Mouse (Mus musculus) stomach, postnatal 0 days (tissue): ENCODE results near the gene Col20a1. TPM values are rescaled to one million over a fixed set of nuclear protein-coding genes. Genes with fewer than 3 reads are reported as not detected.
A peak's percentile ranks its signal among the peaks of the same experiment; 100 is the strongest.

Source experiments
- ATAC-seq: fragments of 200-750 bp; cut with Nextera tagmentation; 2 replicates; pipeline ENCODE4 v1.8.0; 2017; ENCODE audit not compliant: low FRiP score, low TSS enrichment
- DNase-seq: peaks from one replicate; pipeline ENCODE4 v3.0.0-alpha.2; 2016; ENCODE audit warnings: low spot score
- H3K27ac ChIP-seq: fragments of 300-500 bp; sonication (generic); replicated peaks from 2 replicates; pipeline ENCODE4 v1.5.1; 2014; ENCODE audit warnings: mild to moderate bottlenecking, control low read depth
- H3K27me3 ChIP-seq: fragments of 300-500 bp; sonication (generic); 2 replicates; pipeline ENCODE4 v1.6.1; 2014; ENCODE audit warnings: low read length; ENCODE audit not compliant: control insufficient read depth, insufficient read depth
- H3K36me3 ChIP-seq: fragments of 300-500 bp; sonication (generic); 2 replicates; pipeline ENCODE4 v1.6.1; 2014; ENCODE audit warnings: low read length, mixed read lengths; ENCODE audit not compliant: control insufficient read depth, insufficient read depth
- H3K4me1 ChIP-seq: fragments of 300-500 bp; sonication (generic); replicated peaks from 2 replicates; pipeline ENCODE4 v1.6.1; 2014; ENCODE audit warnings: antibody characterized with exemption; ENCODE audit not compliant: control insufficient read depth, insufficient read depth
- H3K4me2 ChIP-seq: fragments of 300-500 bp; sonication (generic); replicated peaks from 2 replicates; pipeline ENCODE4 v1.6.1; 2014; ENCODE audit warnings: low read depth, mild to moderate bottlenecking, control low read depth, moderate library complexity
- H3K4me3 ChIP-seq: fragments of 300-500 bp; sonication (generic); 2 replicates; pipeline ENCODE4 v1.5.1; 2014; ENCODE audit warnings: low read depth, low read length, control low read depth
- H3K9ac ChIP-seq: fragments of 300-500 bp; sonication (generic); 2 replicates; pipeline ENCODE4 v1.6.1; 2014; ENCODE audit warnings: mild to moderate bottlenecking, low read length, control low read depth, mixed read lengths
- H3K9me3 ChIP-seq: fragments of 300-500 bp; sonication (generic); 2 replicates; pipeline ENCODE4 v1.6.1; 2016; ENCODE audit warnings: low read length; ENCODE audit not compliant: control insufficient read depth
- CTCF ChIP-seq: IDR thresholded peaks from 2 replicates; pipeline ENCODE4 v1.5.1; 2016; ENCODE audit warnings: antibody characterized with exemption, low read depth, mild to moderate bottlenecking, moderate library complexity
- EP300 ChIP-seq: optimal IDR thresholded peaks from 2 replicates; pipeline ENCODE3; 2016; ENCODE audit warnings: antibody characterized with exemption
- WGBS: fragments of 180-500 bp; shearing (Covaris S2); extraction: QIAGEN DNeasy Blood & Tissue Kit; methylation state at CpG from one replicate; pipeline ENCODE4 v1.1.7; 2014; 5-methylcytosine and 5-hydroxymethylcytosine counted together
- polyA plus RNA-seq: library from polyadenylated mRNA; unstranded; fragments of >200 nt; fragmentation: Nextera tagmentation; extraction: Ambion mirVana; gene quantifications from 2 replicates; pipeline ENCODE4 v1.2.1, GENCODE M21; 2015

Gene Col20a1
- polyA plus RNA-seq, 1 experiment from 2014 or later = 0.98 TPM

- TF ChIP-seq CTCF (no peak), EP300 (no peak)
- Histone ChIP-seq H3K27me3 (no peaks in the 10 kb centered on the region), H3K36me3 (no peaks in the 10 kb centered on the region), H3K4me3 (no peak overlapping the region), H3K9ac (no peak overlapping the region), H3K4me2 (no peak overlapping the region), H3K4me1 (no peaks in the 10 kb centered on the region), H3K9me3 (no peaks in the 10 kb centered on the region), H3K27ac (no peak overlapping the region)
- ATAC-seq = peak; percentile 23; the same call in 1 of the 2 replicates
- DNase-seq = no peak
- WGBS = 78% methylated on average over 5 of the region's 5 CpGs
Measured at GRCm38 (mm10) chr2:180987432-180988030, 1.2 kb downstream of the Col20a1 start.

DNA sequence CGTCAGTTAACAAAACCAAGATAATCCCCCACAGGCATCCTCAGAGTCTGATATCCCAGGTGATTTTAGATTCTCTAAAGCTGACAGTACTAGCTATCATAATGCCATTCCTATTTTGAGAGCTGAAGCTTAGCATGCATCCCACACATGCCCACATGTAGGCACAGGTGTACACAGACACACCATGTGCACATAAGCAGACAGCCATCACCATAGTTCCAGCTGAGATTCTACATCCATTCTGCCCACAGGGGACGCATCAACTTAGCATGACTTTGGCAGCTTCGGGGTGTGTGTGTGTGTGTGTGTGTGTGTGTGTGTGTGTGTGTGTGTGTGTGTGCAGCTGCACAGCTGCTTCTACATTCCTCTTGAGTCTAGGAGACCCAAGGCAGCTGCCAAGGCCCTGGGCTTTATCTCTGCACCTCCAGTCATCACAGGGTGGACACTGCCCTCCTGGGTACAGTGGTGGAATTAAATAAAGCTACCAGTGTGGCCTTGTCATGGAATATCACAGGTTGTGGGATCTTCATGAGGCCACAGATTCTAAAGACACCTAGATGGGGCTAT lies 2.1 kb downstream of the Col20a1 start:
- Histone ChIP-seq H3K9me3 (no peaks in the 10 kb centered on the region), H3K4me2 (no peak overlapping the region), H3K27ac (no peak overlapping the region), H3K4me1 (no peaks in the 10 kb centered on the region), H3K4me3 (no peak overlapping the region), H3K36me3 (no peaks in the 10 kb centered on the region), H3K9ac (no peak overlapping the region), H3K27me3 (no peaks in the 10 kb centered on the region)
- TF ChIP-seq CTCF = peak; percentile 44
- no peak for TF ChIP-seq EP300
- 43% methylated on average over 3 of the region's 3 CpGs for WGBS
- DNase-seq = peak; percentile 27
- no peak; the same call in 1 of the 2 replicates for ATAC-seq

- Histone ChIP-seq H3K9ac (no peak overlapping the region), H3K27ac (no peak overlapping the region), H3K4me3 (no peak overlapping the region), H3K27me3 (no peaks in the 10 kb centered on the region), H3K36me3 (no peaks in the 10 kb centered on the region), H3K4me2 (no peak overlapping the region), H3K4me1 (no peaks in the 10 kb centered on the region), H3K9me3 (no peaks in the 10 kb centered on the region)
- no peak for TF ChIP-seq CTCF
- no peak for TF ChIP-seq EP300
- no peak for DNase-seq
- ATAC-seq = no peak
- 76% methylated on average over 1 of the region's 1 CpGs for WGBS
Measured at GRCm38 (mm10) chr2:180988948-180989347, 2.6 kb downstream of the Col20a1 start.

DNA sequence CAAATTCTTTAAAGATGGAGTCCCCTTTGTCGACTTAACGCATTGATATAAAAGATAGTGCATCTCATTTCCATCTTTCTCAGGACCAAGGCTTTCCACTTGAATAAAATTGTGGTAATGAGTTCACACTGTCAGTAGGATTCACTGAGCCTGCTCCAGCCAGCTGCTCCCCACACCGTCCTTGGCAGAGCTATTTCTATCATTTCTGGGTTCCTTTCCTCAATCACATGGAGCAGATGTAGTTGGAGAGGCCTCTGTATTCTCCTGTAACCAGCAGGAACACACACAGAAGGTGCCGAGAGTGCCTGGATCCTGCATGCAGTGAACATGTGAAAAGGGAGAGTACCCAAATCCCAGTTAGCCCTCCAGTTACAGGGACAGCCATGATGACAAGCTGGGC lies 4.0 kb downstream of the Col20a1 start:
- no peak overlapping the region for H3K4me3 ChIP-seq
- 68% methylated on average over 4 of the region's 4 CpGs for WGBS
- no peak overlapping the region for H3K4me2 ChIP-seq
- no peaks in the 10 kb centered on the region for H3K4me1 ChIP-seq
- H3K9ac ChIP-seq = no peak overlapping the region
- ATAC-seq (no peak), DNase-seq (no peak)
- no peak for TF ChIP-seq EP300
- no peak for TF ChIP-seq CTCF
- no peak overlapping the region for H3K27ac ChIP-seq
- H3K27me3 ChIP-seq = no peaks in the 10 kb centered on the region
- no peaks in the 10 kb centered on the region for H3K9me3 ChIP-seq
- H3K36me3 ChIP-seq = no peaks in the 10 kb centered on the region

GRCm38 (mm10) chr2:180994360-180994759 lies 8.0 kb downstream of the Col20a1 start:
- H3K4me3 ChIP-seq = no peak overlapping the region
- no peaks in the 10 kb centered on the region for H3K36me3 ChIP-seq
- DNase-seq = no peak
- H3K4me2 ChIP-seq = no peak overlapping the region
- no peaks in the 10 kb centered on the region for H3K4me1 ChIP-seq
- H3K9me3 ChIP-seq = no peaks in the 10 kb centered on the region
- H3K27ac ChIP-seq = no peak overlapping the region
- no peaks in the 10 kb centered on the region for H3K27me3 ChIP-seq
- no peak overlapping the region for H3K9ac ChIP-seq
- no peak for ATAC-seq
- 67% methylated on average over 2 of the region's 2 CpGs for whole genome bisulfite sequencing
- TF ChIP-seq EP300 = no peak

GRCm38 (mm10) chr2:180995457-180995856 lies 9.1 kb downstream of the Col20a1 start:
- Histone ChIP-seq H3K4me2 (no peak overlapping the region), H3K9me3 (no peaks in the 10 kb centered on the region), H3K4me1 (no peaks in the 10 kb centered on the region), H3K27me3 (no peaks in the 10 kb centered on the region), H3K36me3 (no peaks in the 10 kb centered on the region), H3K27ac (no peak overlapping the region), H3K4me3 (no peak overlapping the region), H3K9ac (no peak overlapping the region)
- ATAC-seq (no peak), DNase-seq (no peak)
- TF ChIP-seq EP300 (no peak), CTCF (no peak)
- 77% methylated on average over 4 of the region's 4 CpGs for WGBS
